Mouse (Mus musculus) liver, adult 2 months (tissue): ENCODE results near the gene Lpp.

Experiments
- CTCF ChIP-seq: fragments of 200-500 bp; IDR thresholded peaks from 2 replicates; pipeline ENCODE4 v1.5.1; 2011; ENCODE audit warnings: low read depth, low read length, control low read depth
- POLR2A ChIP-seq: fragments of 200-500 bp; IDR thresholded peaks from 2 replicates; pipeline ENCODE4 v1.6.1; 2011; ENCODE audit warnings: low read length, control low read depth; ENCODE audit not compliant: insufficient read depth; ENCODE audit errors: extremely low read depth

GRCm38 (mm10) chr16:24801355-24801754, 408.0 kb downstream of the Lpp start:
- TF ChIP-seq POLR2A (no peak), CTCF (no peak)
